Mouse (Mus musculus) C2C12 (cell line): Measurements from ENCODE around the gene Lrch2. TPM values are rescaled to one million over a fixed set of nuclear protein-coding genes. Genes with fewer than 3 reads are reported as not detected.
"Not testable (repeated sequence)": the region's sequence is repeated elsewhere in the genome, so short reads cannot be mapped to it uniquely, and the experiment has no call there.

Source experiments
- H3K27me3 ChIP-seq: one replicate; pipeline ENCODE4 v1.6.1; 2011; ENCODE audit not compliant: control insufficient read depth, insufficient read depth, insufficient read length
- H3K36me3 ChIP-seq: one replicate; pipeline ENCODE4 v1.6.1; 2011; ENCODE audit not compliant: control insufficient read depth, insufficient read depth
- H3K4me3 ChIP-seq: one replicate; pipeline ENCODE4 v1.5.1; 2011; ENCODE audit warnings: mild to moderate bottlenecking, control low read depth; ENCODE audit not compliant: poor library complexity, insufficient read depth, severe bottlenecking
- H3K79me2 ChIP-seq: one replicate; pipeline ENCODE4 v1.6.1; 2011; ENCODE audit not compliant: control insufficient read depth, insufficient read depth
- H3K79me3 ChIP-seq: one replicate; pipeline ENCODE4 v1.6.1; 2011; ENCODE audit warnings: low read depth, control low read depth
- H3ac ChIP-seq: one replicate; pipeline ENCODE3; 2011; ENCODE audit warnings: low read depth; ENCODE audit not compliant: control insufficient read depth, insufficient read length
- CEBPB ChIP-seq: IDR thresholded peaks from one replicate; pipeline ENCODE4 v1.6.1; 2011; ENCODE audit warnings: low read depth, mild to moderate bottlenecking, control low read depth, moderate library complexity
- CTCF ChIP-seq: IDR thresholded peaks from one replicate; pipeline ENCODE4 v1.5.1; 2011; ENCODE audit not compliant: control insufficient read depth, insufficient read depth, insufficient read length
- FOSL1 ChIP-seq: IDR thresholded peaks from one replicate; pipeline ENCODE4 v1.8.0; 2011; ENCODE audit warnings: mild to moderate bottlenecking, low read length; ENCODE audit not compliant: poor library complexity, insufficient read depth, severe bottlenecking
- MAX ChIP-seq: IDR thresholded peaks from one replicate; pipeline ENCODE4 v1.6.1; 2011; ENCODE audit warnings: mild to moderate bottlenecking, control low read depth
- MYOD1 ChIP-seq: IDR thresholded peaks from one replicate; pipeline ENCODE4 v1.6.1; 2011; ENCODE audit warnings: low read depth; ENCODE audit not compliant: control insufficient read depth, insufficient read length
- MYOG ChIP-seq: IDR thresholded peaks from one replicate; pipeline ENCODE4 v1.6.1; 2011; ENCODE audit not compliant: control insufficient read depth, insufficient read length; ENCODE audit errors: extremely low read depth
- USF1 ChIP-seq: IDR thresholded peaks from one replicate; pipeline ENCODE4 v1.6.1; 2011; ENCODE audit warnings: low read depth, mild to moderate bottlenecking, control low read depth, moderate library complexity
- polyA plus RNA-seq: library from polyadenylated mRNA; unstranded; fragments of >200 nt; fragmentation: generic; extraction: Trizol; gene quantifications from one replicate; pipeline ENCODE4 v1.2.1, GENCODE M21; 2012; ENCODE audit warnings: missing spikeins

The Lrch2 gene
- polyA plus RNA-seq, 1 experiment, result 4.2 TPM

GRCm38 (mm10) chrX:147527646-147528172, 26.2 kb downstream of the Lrch2 start:
- Histone ChIP-seq H3K79me2 (no peaks in the 10 kb centered on the region), H3K27me3 (no peaks in the 10 kb centered on the region), H3ac (no peak overlapping the region), H3K36me3 (no peaks in the 10 kb centered on the region), H3K79me3 (peaks cover 2% of the 10 kb centered on the region), H3K4me3 (no peak overlapping the region)
- TF ChIP-seq FOSL1, result no peak
- no peak for TF ChIP-seq MYOG
- TF ChIP-seq MAX, result no peak
- TF ChIP-seq MYOD1, result no peak
- no peak for TF ChIP-seq USF1
- no peak for TF ChIP-seq CTCF
- no peak for TF ChIP-seq CEBPB

GRCm38 (mm10) chrX:147489551-147489950, 64.3 kb downstream of the Lrch2 start:
- H3K36me3 ChIP-seq, result no peaks in the 10 kb centered on the region
- H3K79me3 ChIP-seq, result no peaks in the 10 kb centered on the region
- H3K4me3 ChIP-seq, result no peak overlapping the region
- H3K79me2 ChIP-seq, result no peaks in the 10 kb centered on the region
- H3K27me3 ChIP-seq, result no peaks in the 10 kb centered on the region
- TF ChIP-seq FOSL1, result no peak
- no peak for TF ChIP-seq MYOD1
- no peak overlapping the region for H3ac ChIP-seq

- H3ac ChIP-seq, H3K4me3 ChIP-seq, H3K36me3 ChIP-seq, H3K79me3 ChIP-seq, H3K79me2 ChIP-seq, H3K27me3 ChIP-seq: not testable (repeated sequence)
Observed at GRCm38 (mm10) chrX:147453610-147454009, 100.3 kb downstream of the Lrch2 start, which contains the start of gene Vmn1r239-ps. Gene Vmn1r239-ps (minus strand): TSS chrX:147453710.

GRCm38 (mm10) chrX:147443386-147443785, 110.5 kb downstream of the Lrch2 start:
- H3K36me3 ChIP-seq, result no peaks in the 10 kb centered on the region
- H3K79me2 ChIP-seq, result no peaks in the 10 kb centered on the region
- no peak overlapping the region for H3K4me3 ChIP-seq
- no peak overlapping the region for H3ac ChIP-seq
- TF ChIP-seq MYOD1 (no peak), USF1 (no peak), FOSL1 (no peak), CEBPB (no peak), MYOG (no peak)
- no peaks in the 10 kb centered on the region for H3K79me3 ChIP-seq
- H3K27me3 ChIP-seq, result no peaks in the 10 kb centered on the region

GRCm38 (mm10) chrX:147435400-147435799, 118.5 kb downstream of the Lrch2 start:
- TF ChIP-seq MYOD1 (no peak), CEBPB (peak; percentile 82), MYOG (no peak), CTCF (no peak), FOSL1 (no peak), USF1 (no peak), MAX (no peak)
- Histone ChIP-seq H3K36me3 (no peaks in the 10 kb centered on the region), H3K4me3 (no peak overlapping the region), H3K79me2 (no peaks in the 10 kb centered on the region), H3K79me3 (no peaks in the 10 kb centered on the region), H3ac (no peak overlapping the region), H3K27me3 (no peaks in the 10 kb centered on the region)

- Histone ChIP-seq H3K36me3 (no peaks in the 10 kb centered on the region), H3K27me3 (no peaks in the 10 kb centered on the region), H3ac (no peak overlapping the region), H3K79me3 (no peaks in the 10 kb centered on the region), H3K4me3 (no peak overlapping the region), H3K79me2 (no peaks in the 10 kb centered on the region)
- TF ChIP-seq USF1, result no peak
- no peak for TF ChIP-seq MAX
- no peak for TF ChIP-seq MYOG
- TF ChIP-seq CTCF, result no peak
- no peak for TF ChIP-seq CEBPB
- no peak for TF ChIP-seq FOSL1
- no peak for TF ChIP-seq MYOD1
Observed at GRCm38 (mm10) chrX:147429753-147430152, 124.1 kb downstream of the Lrch2 start.
